Mouse (Mus musculus) neural tube, embryonic 15.5 days (tissue): ENCODE results near the gene Rdh16. TPM values are rescaled to one million over a fixed set of nuclear protein-coding genes. Genes with fewer than 3 reads are reported as not detected.
"Not testable (repeated sequence)": the region's sequence is repeated elsewhere in the genome, so short reads cannot be mapped to it uniquely, and the experiment has no call there.

Source experiments
- ATAC-seq: fragments of 200-750 bp; cut with Nextera tagmentation; 2 replicates; pipeline ENCODE4 v1.8.0; 2017; ENCODE audit warnings: mild to moderate bottlenecking, moderate TSS enrichment, moderate library complexity; ENCODE audit not compliant: low FRiP score
- H3K27ac ChIP-seq: fragments of 300-500 bp; sonication (generic); replicated peaks from 2 replicates; pipeline ENCODE4 v1.5.1; 2015; ENCODE audit warnings: mild to moderate bottlenecking, inconsistent platforms
- H3K27me3 ChIP-seq: fragments of 300-500 bp; sonication (generic); replicated peaks from 2 replicates; pipeline ENCODE4 v1.6.1; 2015; ENCODE audit warnings: inconsistent platforms
- H3K36me3 ChIP-seq: fragments of 300-500 bp; sonication (generic); 2 replicates; pipeline ENCODE4 v1.6.1; 2015; ENCODE audit warnings: inconsistent platforms
- H3K4me1 ChIP-seq: fragments of 300-500 bp; sonication (generic); 2 replicates; pipeline ENCODE4 v1.6.1; 2015; ENCODE audit warnings: inconsistent platforms
- H3K4me2 ChIP-seq: fragments of 300-500 bp; sonication (generic); 2 replicates; pipeline ENCODE4 v1.6.1; 2015; ENCODE audit warnings: inconsistent platforms, mild to moderate bottlenecking, moderate library complexity
- H3K4me3 ChIP-seq: fragments of 300-500 bp; sonication (generic); replicated peaks from 2 replicates; pipeline ENCODE4 v1.5.1; 2015; ENCODE audit warnings: mild to moderate bottlenecking, inconsistent platforms
- H3K9ac ChIP-seq: fragments of 300-500 bp; sonication (generic); replicated peaks from 2 replicates; pipeline ENCODE4 v1.6.1; 2015; ENCODE audit warnings: mild to moderate bottlenecking, inconsistent platforms
- H3K9me3 ChIP-seq: fragments of 300-500 bp; sonication (generic); replicated peaks from 2 replicates; pipeline ENCODE4 v1.6.1; 2016; ENCODE audit warnings: inconsistent platforms
- WGBS: fragments of 180-500 bp; shearing (Covaris S2); methylation state at CpG from one replicate; pipeline ENCODE4 v1.1.7; 2015; ENCODE audit warnings: mixed read lengths; 5-methylcytosine and 5-hydroxymethylcytosine counted together
- polyA plus RNA-seq: library from polyadenylated mRNA; unstranded; fragments of >200 nt; fragmentation: Nextera tagmentation; extraction: Ambion mirVana; gene quantifications from 2 replicates; pipeline ENCODE4 v1.2.1, GENCODE M21; 2015

Rdh16 gene
- polyA plus RNA-seq, 1 experiment from 2014 or later = 0.09 TPM

GRCm38 (mm10) chr10:127838539-127838938 lies 37.6 kb downstream of the Rdh16 start:
- Histone ChIP-seq H3K36me3 (no peaks in the 10 kb centered on the region), H3K9me3 (no peaks in the 10 kb centered on the region; the same call in 1 of the 2 replicates), H3K4me1 (no peaks in the 10 kb centered on the region), H3K4me2 (no peak overlapping the region), H3K27me3 (no peaks in the 10 kb centered on the region), H3K9ac (no peak overlapping the region), H3K27ac (no peak overlapping the region), H3K4me3 (no peak overlapping the region)
- WGBS = 86% methylated on average over 2 of the region's 2 CpGs
- ATAC-seq = no peak

GRCm38 (mm10) chr10:127840776-127841175 lies 39.8 kb downstream of the Rdh16 start:
- Histone ChIP-seq H3K27ac (no peak overlapping the region), H3K27me3 (no peaks in the 10 kb centered on the region), H3K4me3 (no peak overlapping the region), H3K9me3 (no peaks in the 10 kb centered on the region; the same call in 1 of the 2 replicates), H3K36me3 (no peaks in the 10 kb centered on the region), H3K4me1 (no peaks in the 10 kb centered on the region), H3K4me2 (no peak overlapping the region), H3K9ac (no peak overlapping the region)
- 75% methylated on average over 2 of the region's 2 CpGs for WGBS
- ATAC-seq = no peak

DNA sequence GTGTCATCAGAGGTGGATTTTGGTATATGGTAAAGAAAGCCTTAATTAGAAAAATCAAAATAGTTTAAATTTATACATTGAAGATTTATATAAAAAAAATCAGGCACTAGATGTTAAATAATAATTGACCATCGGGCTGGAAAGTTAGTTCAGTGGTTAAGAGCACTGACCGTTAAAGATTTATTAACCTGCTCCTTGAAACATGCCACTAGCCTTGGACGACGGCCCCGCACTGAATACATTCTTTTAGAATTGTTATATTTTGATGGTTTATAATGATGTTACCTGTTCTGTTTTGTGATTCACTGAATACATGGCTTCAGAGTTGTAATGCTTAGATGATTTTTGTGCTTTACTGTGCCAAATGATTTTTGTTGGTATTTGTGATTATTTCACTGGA lies 45.0 kb downstream of the Rdh16 start:
- H3K36me3 ChIP-seq, H3K9me3 ChIP-seq, H3K4me1 ChIP-seq, H3K27me3 ChIP-seq, H3K4me2 ChIP-seq, H3K9ac ChIP-seq, H3K4me3 ChIP-seq, ATAC-seq, H3K27ac ChIP-seq: not testable (repeated sequence)
- 89% methylated on average over 5 of the region's 5 CpGs for WGBS

DNA sequence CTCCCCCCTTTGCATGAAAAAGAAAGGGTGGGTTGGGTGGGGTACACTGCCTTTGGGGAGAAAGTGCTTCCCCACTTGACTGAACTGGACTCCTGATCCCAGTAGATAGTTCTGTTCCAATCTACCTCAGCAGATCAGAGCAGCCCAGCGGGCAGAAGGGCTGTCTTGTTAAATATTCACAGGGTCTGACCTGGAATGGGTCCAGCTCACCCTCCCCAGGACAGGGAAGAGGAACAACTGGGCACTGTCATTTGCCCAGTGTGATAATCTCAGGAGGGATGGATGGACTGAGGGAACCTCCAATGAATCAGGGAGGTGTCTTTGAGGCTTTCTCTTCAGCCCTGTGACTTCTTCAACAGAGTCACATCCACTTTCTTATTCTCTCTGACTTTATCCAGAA lies 47.1 kb downstream of the Rdh16 start:
- 95% methylated on average over 1 of the region's 1 CpGs for WGBS
- Histone ChIP-seq H3K4me1 (no peaks in the 10 kb centered on the region), H3K9ac (no peak overlapping the region), H3K27ac (no peak overlapping the region), H3K27me3 (no peaks in the 10 kb centered on the region), H3K9me3 (no peaks in the 10 kb centered on the region), H3K4me3 (no peak overlapping the region), H3K36me3 (no peaks in the 10 kb centered on the region), H3K4me2 (no peak overlapping the region)
- ATAC-seq = no peak

DNA sequence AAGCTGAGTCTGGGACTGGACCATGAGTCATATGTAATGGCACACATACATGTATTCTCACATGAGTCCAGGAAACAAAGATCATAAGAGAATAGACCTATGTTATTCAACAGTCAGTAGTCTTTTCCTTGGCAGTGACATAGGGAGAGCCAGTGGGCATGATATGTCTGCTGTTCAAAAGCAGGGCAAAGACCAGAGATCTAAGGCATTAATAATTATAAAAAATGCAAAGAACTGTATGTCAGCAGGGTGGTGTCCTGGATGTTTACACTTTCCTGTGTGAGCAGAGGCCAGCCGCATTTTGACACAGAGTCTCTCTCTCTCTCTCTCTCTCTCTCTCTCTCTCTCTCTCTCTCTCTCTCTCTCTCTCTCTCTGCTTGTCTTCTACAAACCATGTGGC lies 48.7 kb downstream of the Rdh16 start, which contains the start of gene Rdh19:
Gene Rdh19 (plus strand): TSS at position 301 of the 400 bp plus-strand sequence.
- Histone ChIP-seq H3K27me3 (no peaks in the 10 kb centered on the region), H3K27ac (no peak within 1 kb of the TSS), H3K4me1 (no peaks in the 10 kb centered on the region), H3K4me3 (no peak within 1 kb of the TSS), H3K9me3 (no peaks in the 10 kb centered on the region), H3K36me3 (no peaks in the 10 kb centered on the region), H3K4me2 (no peak within 1 kb of the TSS), H3K9ac (no peak within 1 kb of the TSS)
- WGBS = 87% methylated on average over 1 of the region's 1 CpGs
- no peak for ATAC-seq

- no peak overlapping the region for H3K27ac ChIP-seq
- H3K4me1 ChIP-seq = no peaks in the 10 kb centered on the region
- ATAC-seq = no peak
- H3K9ac ChIP-seq = no peak overlapping the region
- no peaks in the 10 kb centered on the region for H3K27me3 ChIP-seq
- H3K4me3 ChIP-seq = no peak overlapping the region
- H3K36me3 ChIP-seq = no peaks in the 10 kb centered on the region
- H3K4me2 ChIP-seq = no peak overlapping the region
- H3K9me3 ChIP-seq = no peaks in the 10 kb centered on the region
Observed at GRCm38 (mm10) chr10:127856376-127856775, 55.4 kb downstream of the Rdh16 start.

GRCm38 (mm10) chr10:127864931-127865330 lies 64.0 kb downstream of the Rdh16 start:
- H3K27me3 ChIP-seq = no peaks in the 10 kb centered on the region
- H3K4me3 ChIP-seq = no peak overlapping the region
- no peaks in the 10 kb centered on the region for H3K4me1 ChIP-seq
- no peaks in the 10 kb centered on the region for H3K36me3 ChIP-seq
- no peak overlapping the region for H3K9ac ChIP-seq
- ATAC-seq = no peak
- H3K9me3 ChIP-seq = no peaks in the 10 kb centered on the region
- no peak overlapping the region for H3K4me2 ChIP-seq
- H3K27ac ChIP-seq = no peak overlapping the region

DNA sequence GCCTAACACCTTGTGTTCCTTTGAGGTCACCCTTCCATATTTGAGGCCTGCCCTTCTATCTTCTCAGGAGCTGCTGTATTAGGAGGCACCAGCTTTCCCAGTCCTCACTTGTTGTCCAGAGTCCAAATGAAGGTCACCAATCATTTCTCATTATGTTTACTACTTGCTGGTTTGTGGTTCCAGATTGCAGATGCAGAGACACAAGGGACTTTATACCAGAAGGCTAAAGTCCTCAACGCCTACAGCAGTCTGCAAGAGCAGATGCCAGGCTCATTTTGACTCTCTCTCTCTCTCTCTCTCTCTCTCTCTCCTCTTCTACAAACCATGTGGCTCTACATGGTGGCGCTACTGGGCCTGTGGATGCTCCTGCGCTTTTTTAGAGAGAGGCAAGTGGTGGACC lies 65.3 kb downstream of the Rdh16 start, which contains the start of gene Rdh16f2:
Gene Rdh16f2 (plus strand): TSS at position 243 of the 400 bp plus-strand sequence.
- ATAC-seq = no peak

GRCm38 (mm10) chr10:127872484-127872883 lies 71.5 kb downstream of the Rdh16 start:
- WGBS = 80% methylated on average over 4 of the region's 4 CpGs
- H3K9me3 ChIP-seq = no peaks in the 10 kb centered on the region

More for the DNA sequence above, 65.3 kb downstream of the Rdh16 start, which contains the start of gene Rdh16f2:
- 88% methylated on average over 3 of the region's 3 CpGs for WGBS
- H3K36me3 ChIP-seq = no peaks in the 10 kb centered on the region
- H3K27ac ChIP-seq = no peak within 1 kb of the TSS
- no peaks in the 10 kb centered on the region for H3K4me1 ChIP-seq
- no peak within 1 kb of the TSS for H3K4me2 ChIP-seq
- no peaks in the 10 kb centered on the region for H3K9me3 ChIP-seq
- H3K9ac ChIP-seq = no peak within 1 kb of the TSS
- H3K27me3 ChIP-seq = no peaks in the 10 kb centered on the region
- H3K4me3 ChIP-seq = no peak within 1 kb of the TSS

GRCm38 (mm10) chr10:127877681-127878080 lies 76.7 kb downstream of the Rdh16 start:
- no peaks in the 10 kb centered on the region for H3K27me3 ChIP-seq
- H3K4me1 ChIP-seq = no peaks in the 10 kb centered on the region
- H3K4me3 ChIP-seq = no peak overlapping the region
- no peaks in the 10 kb centered on the region for H3K9me3 ChIP-seq
- H3K27ac ChIP-seq = no peak overlapping the region
- no peak overlapping the region for H3K9ac ChIP-seq
- H3K36me3 ChIP-seq = no peaks in the 10 kb centered on the region
- ATAC-seq = no peak
- H3K4me2 ChIP-seq = no peak overlapping the region
- WGBS = 64% methylated on average over 2 of the region's 2 CpGs

More at GRCm38 (mm10) chr10:127872484-127872883, 71.5 kb downstream of the Rdh16 start:
- no peak overlapping the region for H3K27ac ChIP-seq
- ATAC-seq = no peak
- H3K36me3 ChIP-seq = no peaks in the 10 kb centered on the region
- no peaks in the 10 kb centered on the region for H3K27me3 ChIP-seq
- no peaks in the 10 kb centered on the region for H3K4me1 ChIP-seq
- no peak overlapping the region for H3K9ac ChIP-seq
- no peak overlapping the region for H3K4me2 ChIP-seq
- no peak overlapping the region for H3K4me3 ChIP-seq

DNA sequence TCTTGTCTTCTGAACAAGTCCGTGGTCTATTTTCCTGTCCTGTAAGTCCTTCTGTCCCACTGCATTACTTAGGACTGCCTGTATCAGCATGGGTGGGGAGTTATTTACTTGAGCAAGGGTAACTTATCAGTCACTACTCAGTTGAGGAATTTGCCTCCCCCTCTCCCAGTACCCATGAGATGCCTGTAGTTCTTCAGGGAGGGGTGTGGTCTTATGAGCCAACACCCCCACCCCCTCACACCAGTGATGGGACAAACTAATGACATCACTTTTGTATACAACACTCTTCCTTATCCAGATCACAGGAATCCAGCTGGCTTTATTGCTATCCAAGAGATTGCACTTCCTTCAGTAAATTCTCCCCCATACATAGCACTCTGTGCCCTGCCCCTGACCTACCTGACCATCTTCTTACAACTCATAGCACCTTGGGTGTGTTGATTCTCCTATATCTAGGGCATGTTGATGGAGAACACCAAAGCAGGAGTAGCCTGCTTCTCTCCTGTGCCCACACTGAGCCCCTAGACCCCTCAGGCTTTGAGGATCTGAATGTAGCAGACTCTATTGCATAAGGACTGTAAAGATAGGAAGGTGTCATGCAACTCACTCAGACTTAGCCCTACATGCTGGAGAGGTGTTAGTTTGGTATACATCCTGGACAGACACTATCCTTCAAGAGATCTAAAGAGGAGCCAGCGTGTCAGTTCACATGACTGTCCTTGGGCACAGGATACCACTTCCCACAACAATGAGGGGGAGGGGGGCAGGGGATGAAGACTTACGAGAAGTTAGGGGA lies 77.5 kb downstream of the Rdh16 start:
- Histone ChIP-seq H3K4me3 (no peak overlapping the region), H3K4me2 (no peak overlapping the region), H3K9me3 (no peaks in the 10 kb centered on the region), H3K27me3 (no peaks in the 10 kb centered on the region), H3K9ac (no peak overlapping the region), H3K27ac (no peak overlapping the region), H3K4me1 (no peaks in the 10 kb centered on the region), H3K36me3 (no peaks in the 10 kb centered on the region)
- no peak for ATAC-seq
- 79% methylated on average over 3 of the region's 3 CpGs for WGBS

GRCm38 (mm10) chr10:127879155-127879688 lies 78.3 kb downstream of the Rdh16 start:
- Histone ChIP-seq H3K36me3 (no peaks in the 10 kb centered on the region), H3K4me1 (no peaks in the 10 kb centered on the region), H3K9ac (no peak overlapping the region), H3K27me3 (no peaks in the 10 kb centered on the region), H3K9me3 (no peaks in the 10 kb centered on the region), H3K4me3 (no peak overlapping the region), H3K27ac (no peak overlapping the region), H3K4me2 (no peak overlapping the region)
- no peak for ATAC-seq
- 92% methylated on average over 3 of the region's 3 CpGs for WGBS
